Mouse (Mus musculus) gastrocnemius, adult 2 months (tissue): ENCODE measurements around the gene Gbp10. TPM values are rescaled to one million over a fixed set of nuclear protein-coding genes. Genes with fewer than 3 reads are reported as not detected.
A peak's percentile ranks its signal among the peaks of the same experiment; 100 is the strongest.
"Not testable (repeated sequence)": the region's sequence is repeated elsewhere in the genome, so short reads cannot be mapped to it uniquely, and the experiment has no call there.

Experiments used
- DNase-seq: peaks from one replicate; pipeline ENCODE4 v3.0.0; 2022
- H3K27ac ChIP-seq: fragments of 200-600 bp; 2 replicates; pipeline ENCODE4 v1.8.1; 2022; ENCODE audit warnings: mild to moderate bottlenecking
- H3K4me3 ChIP-seq: fragments of 200-600 bp; 2 replicates; pipeline ENCODE4 v1.8.1; 2022; ENCODE audit warnings: mild to moderate bottlenecking, moderate library complexity
- CTCF ChIP-seq: fragments of 200-600 bp; IDR thresholded peaks from 2 replicates; pipeline ENCODE4 v1.8.1; 2022; ENCODE audit warnings: antibody characterized with exemption, mild to moderate bottlenecking, moderate library complexity
- intact Hi-C: fragments of 180-260 bp; cut with DNase I; formaldehyde crosslinking; loops from one replicate; pipeline ENCODE4 v1.15.1; 2025
- long read RNA-seq, 2 experiments: library from polyadenylated mRNA; stranded (forward); transcript quantifications; one replicate each; pipeline ENCODE4 v2.0.0; 2021
- total RNA-seq, 2 experiments: library from RNA; stranded (reverse); gene quantifications; 2 replicates each; pipeline ENCODE4 v1.2.3; 2021

The Gbp10 gene
- 1 to 10 TPM in 1 of 2 experiments, under 1 TPM in 1; 0.84 to 1.8 TPM for total RNA-seq
- long read RNA-seq, experiment 1, partial matches to known transcripts, result 0 of 1 reads
- long read RNA-seq, experiment 1, other reads (novel, unspliced or antisense), result 1 of 1 reads
- long read RNA-seq, experiment 2, partial matches to known transcripts, result 0 of 5 reads
- long read RNA-seq, experiment 2, other reads (novel, unspliced or antisense), result 1 of 5 reads

- DNase-seq, result peak; percentile 17
- H3K27ac ChIP-seq, intact Hi-C loops, H3K4me3 ChIP-seq: not testable (repeated sequence)
Observed at GRCm38 (mm10) chr5:105239483-105240047, at the start of gene Gbp10. Gene Gbp10 (minus strand): TSS chr5:105239533.

GRCm38 (mm10) chr5:105260673-105261072 lies 21.3 kb upstream of the Gbp10 start:
- H3K4me3 ChIP-seq, H3K27ac ChIP-seq, DNase-seq, intact Hi-C loops: not testable (repeated sequence)

- DNase-seq, result no peak
- intact Hi-C loops, result no loop called here
- TF ChIP-seq CTCF, result no peak; the same call in 1 of the 2 replicates
Observed at GRCm38 (mm10) chr5:105252491-105252890, 13.2 kb upstream of the Gbp10 start.

GRCm38 (mm10) chr5:105244741-105245140 lies 5.4 kb upstream of the Gbp10 start:
- H3K4me3 ChIP-seq, H3K27ac ChIP-seq, intact Hi-C loops, DNase-seq: not testable (repeated sequence)

More at GRCm38 (mm10) chr5:105252491-105252890, 13.2 kb upstream of the Gbp10 start:
- H3K27ac ChIP-seq, result no peak overlapping the region
- H3K4me3 ChIP-seq, result no peak overlapping the region

GRCm38 (mm10) chr5:105240982-105241381 lies 1.6 kb upstream of the Gbp10 start:
- intact Hi-C loops, H3K27ac ChIP-seq, H3K4me3 ChIP-seq, DNase-seq: not testable (repeated sequence)

GRCm38 (mm10) chr5:105238402-105238801 lies 931 bp downstream of the Gbp10 start:
- H3K4me3 ChIP-seq, intact Hi-C loops, H3K27ac ChIP-seq, DNase-seq: not testable (repeated sequence)

GRCm38 (mm10) chr5:105236040-105236439 lies 3.3 kb downstream of the Gbp10 start:
- H3K4me3 ChIP-seq, H3K27ac ChIP-seq, DNase-seq, intact Hi-C loops: not testable (repeated sequence)

- intact Hi-C loops, H3K4me3 ChIP-seq, H3K27ac ChIP-seq, DNase-seq: not testable (repeated sequence)
Observed at GRCm38 (mm10) chr5:105208957-105209356, 30.4 kb downstream of the Gbp10 start.

- DNase-seq, intact Hi-C loops, H3K27ac ChIP-seq, H3K4me3 ChIP-seq: not testable (repeated sequence)
Observed at GRCm38 (mm10) chr5:105200791-105201355, 38.5 kb downstream of the Gbp10 start.

GRCm38 (mm10) chr5:105199149-105199548 lies 40.2 kb downstream of the Gbp10 start:
- DNase-seq, intact Hi-C loops, H3K27ac ChIP-seq, H3K4me3 ChIP-seq: not testable (repeated sequence)

GRCm38 (mm10) chr5:105197915-105198560 lies 41.3 kb downstream of the Gbp10 start:
- H3K4me3 ChIP-seq, intact Hi-C loops: not testable (repeated sequence)
- H3K27ac ChIP-seq, result peak overlapping the region; percentile 24; the same call in 1 of the 2 replicates
- DNase-seq, result peak; percentile 43

GRCm38 (mm10) chr5:105196308-105196707 lies 43.0 kb downstream of the Gbp10 start:
- DNase-seq, H3K4me3 ChIP-seq, intact Hi-C loops, H3K27ac ChIP-seq: not testable (repeated sequence)

GRCm38 (mm10) chr5:105192536-105192935 lies 46.8 kb downstream of the Gbp10 start:
- H3K27ac ChIP-seq, intact Hi-C loops, H3K4me3 ChIP-seq, DNase-seq: not testable (repeated sequence)
